Mouse (Mus musculus): ENCODE measurements around the gene Vmn2r78.
"Not testable (repeated sequence)": the region's sequence is repeated elsewhere in the genome, so short reads cannot be mapped to it uniquely, and the experiment has no call there.

The Vmn2r78 gene

GRCm38 (mm10) chr7:86914794-86915193 is at the start of gene Vmn2r78:
TSS of gene Vmn2r78 (plus strand) at chr7:86915094.
- DNase-seq = not testable (repeated sequence)

- DNase-seq = peak; percentile 10
These were observed 25.1 kb upstream of the Vmn2r78 start for GRCm38 (mm10) chr7:86889470-86890469.

GRCm38 (mm10) chr7:86937288-86937687 is 22.4 kb downstream of the Vmn2r78 start:
- no peak for DNase-seq

GRCm38 (mm10) chr7:86994700-86995099 is 79.8 kb downstream of the Vmn2r78 start:
- DNase-seq = no peak

- not testable (repeated sequence) for DNase-seq
These were observed 80.9 kb downstream of the Vmn2r78 start, which contains the start of gene Vmn2r79 for GRCm38 (mm10) chr7:86995815-86996214. TSS of gene Vmn2r79 (plus strand) at chr7:86996115.

Data from liver (tissue).